ENCODE assay signal across 9 mouse cellular contexts in genomic region chr13:34133326-34134071, GRCm38 (mm10). TPM values are rescaled to one million over a fixed set of nuclear protein-coding genes. Genes with fewer than 3 reads are reported as not detected.
DNase-seq lines count a peak whose midpoint lies in the region; ATAC-seq lines count a peak whose summit lies in the region.
"Had no signal": no experiment of that assay in that cellular context is flagged by ENCODE, and none has a peak within 500 bp of the region (broad histone marks: within the 10 kb centered on the region; RNA-seq: fewer than 3 reads in every experiment).

No protein-coding gene starts in this region.

- H3K9me3 ChIP-seq in heart, embryonic 11.5 days (replicated peaks; ENCODE audit: control insufficient read depth, low read length), result no peaks in the 10 kb centered on the region
- H3K9me3 ChIP-seq in limb, embryonic 10.5 days (replicated peaks), result no peaks in the 10 kb centered on the region

- DNase-seq in heart, postnatal 36 days, result no peak
- peak; percentile 40 for DNase-seq in right cerebral cortex, postnatal 4 days
- no peak for DNase-seq in right cerebral cortex, postnatal 14 days
- DNase-seq in limb, embryonic 10.5 days (ENCODE audit: low spot score), result peak; percentile 46
- peak; percentile 62 for DNase-seq in retina, postnatal 1 day
- DNase-seq: lung, adult 18-20 months had no signal

- H3K4me3 ChIP-seq in heart, embryonic 11.5 days (ENCODE audit: low read depth, low read length), result peak overlapping the region; percentile 32
- H3K4me3 ChIP-seq in limb, embryonic 10.5 days, result peak overlapping the region; percentile 43

- ATAC-seq in heart, embryonic 11.5 days (replicated peaks; ENCODE audit: insufficient number of reproducible peaks, low FRiP score, low TSS enrichment), result no peak
- ATAC-seq in erythroblast, adult 5-6 weeks (replicated peaks; ENCODE audit: low FRiP score, poor library complexity, severe bottlenecking), result no peak
- no peak for ATAC-seq in cerebellum, adult (ENCODE audit: insufficient number of reproducible peaks, low FRiP score, low TSS enrichment)

- no peak overlapping the region for H3K27ac ChIP-seq in heart, embryonic 11.5 days (ENCODE audit: low read depth, low read length)
- H3K27ac ChIP-seq in limb, embryonic 10.5 days, result peak overlapping the region; percentile 82

- 0 out of 2 replicates have a peak overlapping the region, but pooled peaks have one; percentile 58 for H3K9ac ChIP-seq in heart, embryonic 11.5 days (ENCODE audit: low read depth, low read length)

- no peaks in the 10 kb centered on the region; the same call in 1 of the 2 replicates for H3K27me3 ChIP-seq in heart, embryonic 11.5 days (ENCODE audit: control insufficient read depth, insufficient read depth, low read length)
- peaks cover 51% of the 10 kb centered on the region for H3K27me3 ChIP-seq in limb, embryonic 10.5 days (ENCODE audit: low read depth, poor library complexity, severe bottlenecking)

- H3K4me2 ChIP-seq in heart, embryonic 11.5 days, result peak overlapping the region; percentile 60

- WGBS in heart, embryonic 11.5 days (ENCODE audit: insufficient replicate concordance), result 16% methylated on average over 15 of the region's 15 CpGs
- 11% methylated on average over 15 of the region's 15 CpGs for WGBS in limb, embryonic 10.5 days

- intact Hi-C loops in heart, postnatal 36 days (cut with DNase I), result no loop called here

- H3K4me1 ChIP-seq in heart, embryonic 11.5 days (ENCODE audit: control insufficient read depth, insufficient read depth, low read length), result peaks cover 20% of the 10 kb centered on the region
- H3K4me1 ChIP-seq in limb, embryonic 10.5 days, result peaks cover 48% of the 10 kb centered on the region

- no peaks in the 10 kb centered on the region for H3K36me3 ChIP-seq in heart, embryonic 11.5 days (ENCODE audit: control insufficient read depth, insufficient read depth, low read length)
- no peaks in the 10 kb centered on the region for H3K36me3 ChIP-seq in limb, embryonic 10.5 days

RNA-seq across cellular contexts. Expression of gene Tubb2b, which starts 3.2 kb away (rescaled TPM):
- 25.2 and 35.0 TPM in 2 replicates for polyA plus RNA-seq in heart, embryonic 11.5 days (2014; fragmentation: Nextera tagmentation; extraction: Ambion mirVana)
- 1 to 10 TPM; 4.4 to 5.6 TPM for total RNA-seq in heart, postnatal 36 days (2021)
- 11.7 and 15.6 TPM in 2 replicates for polyA plus RNA-seq in limb, embryonic 10.5 days (2016; fragmentation: Nextera tagmentation; extraction: Ambion mirVana)
- total RNA-seq in erythroblast, adult 5-6 weeks (2015; ENCODE audit: low replicate concordance), result not detected in 2 replicates
- total RNA-seq in erythroblast, adult 5-6 weeks (2017; ENCODE audit: low replicate concordance), result not detected in 2 replicates

RNA-seq across cellular contexts. Expression of gene Psmg4, which starts 29.3 kb away (rescaled TPM):
- polyA plus RNA-seq in heart, embryonic 11.5 days (2014; fragmentation: Nextera tagmentation; extraction: Ambion mirVana), result 59.0 and 66.1 TPM in 2 replicates
- 10 to 100 TPM; 28.3 to 30.9 TPM for total RNA-seq in heart, postnatal 36 days (2021)
- polyA plus RNA-seq in limb, embryonic 10.5 days (2016; fragmentation: Nextera tagmentation; extraction: Ambion mirVana), result 80.5 and 83.3 TPM in 2 replicates
- 10.4 and 21.3 TPM in 2 replicates for total RNA-seq in erythroblast, adult 5-6 weeks (2015; ENCODE audit: low replicate concordance)
- 14.7 and 14.8 TPM in 2 replicates for total RNA-seq in erythroblast, adult 5-6 weeks (2017; ENCODE audit: low replicate concordance)

RNA-seq across cellular contexts. Expression of gene Tubb2a, which starts 55.7 kb away (rescaled TPM):
- 96.2 and 112 TPM in 2 replicates for polyA plus RNA-seq in heart, embryonic 11.5 days (2014; fragmentation: Nextera tagmentation; extraction: Ambion mirVana)
- total RNA-seq in heart, postnatal 36 days (2021), result 10 to 100 TPM; 41.2 to 43.8 TPM
- 44.3 and 44.7 TPM in 2 replicates for polyA plus RNA-seq in limb, embryonic 10.5 days (2016; fragmentation: Nextera tagmentation; extraction: Ambion mirVana)
- 6.0 and 7.7 TPM in 2 replicates for total RNA-seq in erythroblast, adult 5-6 weeks (2015; ENCODE audit: low replicate concordance)
- 8.9 and 9.5 TPM in 2 replicates for total RNA-seq in erythroblast, adult 5-6 weeks (2017; ENCODE audit: low replicate concordance)

Comparison
In these comparisons a context has a peak if more than half of its experiments do, and no peak if none do; other contexts are left out.
1. DNase-seq: peak in right cerebral cortex, postnatal 4 days (single experiment), limb, embryonic 10.5 days (single experiment) and retina, postnatal 1 day (single experiment); none in heart, postnatal 36 days (0 of 2) and right cerebral cortex, postnatal 14 days (single experiment).
2. RNA of gene Tubb2b, which starts 3.2 kb away (total RNA-seq): 4.4 to 5.6 TPM in heart, postnatal 36 days; not detected in erythroblast, adult 5-6 weeks; every median in the first group is over 4 times any median in the second.
3. RNA of gene Tubb2a, which starts 55.7 kb away (total RNA-seq): 41.2 to 43.8 TPM in heart, postnatal 36 days; 6.0 to 9.5 TPM in erythroblast, adult 5-6 weeks; every median in the first group is over 4 times any median in the second.